Mouse (Mus musculus): ENCODE results near the gene Glb1. TPM values are rescaled to one million over a fixed set of nuclear protein-coding genes. Genes with fewer than 3 reads are reported as not detected.
"Not testable (repeated sequence)": the region's sequence is repeated elsewhere in the genome, so short reads cannot be mapped to it uniquely, and the experiment has no call there.

The Glb1 gene
- 10 to 100 TPM; 22.2 to 24.4 TPM for total RNA-seq (2021)

GRCm38 (mm10) chr9:114400949-114401684 lies at the start of gene Glb1, which contains the start of gene Tmppe:
Gene Glb1, plus strand, starts transcription at chr9:114401076.
Gene Tmppe, plus strand, starts transcription at chr9:114401105.
- intact Hi-C loops (cut with DNase I), result no loop called here

GRCm38 (mm10) chr9:114367783-114368470 lies 32.9 kb upstream of the Glb1 start:
- peak; percentile 85 to 91 for DNase-seq (ENCODE audit: low spot score in 2 of 2)
- intact Hi-C loops (cut with DNase I), result no loop called here

More at GRCm38 (mm10) chr9:114400949-114401684, at the start of gene Glb1, which contains the start of gene Tmppe:
- peak; percentile 79 to 83 for DNase-seq (ENCODE audit: low spot score in 2 of 2)

DNA sequence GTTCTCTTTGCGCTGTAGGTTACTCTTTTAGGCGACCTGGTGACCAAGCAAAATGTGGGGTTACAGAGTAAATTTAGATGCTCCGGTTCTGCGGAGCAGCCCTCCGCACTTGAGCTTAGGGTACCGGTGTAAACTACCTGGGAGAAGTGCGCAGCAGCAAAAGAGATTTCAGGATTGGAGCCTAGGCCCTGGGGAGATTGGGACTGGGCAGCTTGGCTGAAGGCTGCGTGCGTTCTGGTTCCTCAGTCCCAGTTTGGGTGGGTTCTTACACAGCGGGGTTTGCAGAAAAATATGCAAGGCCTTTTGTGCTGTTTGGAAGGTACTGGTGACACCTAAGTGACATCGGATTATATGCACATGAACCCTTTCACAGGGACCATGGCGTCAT lies 32.4 kb upstream of the Glb1 start:
- intact Hi-C loops (cut with DNase I), result no loop called here
- DNase-seq (ENCODE audit: low spot score in 2 of 2), result no peak

GRCm38 (mm10) chr9:114369389-114369788 lies 31.5 kb upstream of the Glb1 start:
- DNase-seq (ENCODE audit: low spot score in 2 of 2); intact Hi-C loops (cut with DNase I): not testable (repeated sequence)

GRCm38 (mm10) chr9:114371717-114372116 lies 29.2 kb upstream of the Glb1 start:
- intact Hi-C loops (cut with DNase I), result loop anchor here (2.0 kb wide), 1 partner anchor 281 kb away; no protein-coding TSS in a partner anchor
- DNase-seq (ENCODE audit: low spot score in 2 of 2), result not testable (repeated sequence)

GRCm38 (mm10) chr9:114375276-114375962 lies 25.5 kb upstream of the Glb1 start:
- intact Hi-C loops (cut with DNase I), result no loop called here
- no peak for DNase-seq (ENCODE audit: low spot score in 2 of 2)

- intact Hi-C loops (cut with DNase I), result no loop called here
- no peak for DNase-seq (ENCODE audit: low spot score in 2 of 2)
Observed at GRCm38 (mm10) chr9:114377168-114377567, 23.7 kb upstream of the Glb1 start.

GRCm38 (mm10) chr9:114379871-114380270 lies 21.0 kb upstream of the Glb1 start:
- no peak for DNase-seq (ENCODE audit: low spot score in 2 of 2)
- intact Hi-C loops (cut with DNase I), result loop anchor here (2.0 to 5.0 kb wide), 2 partner anchors 61 to 388 kb away; no protein-coding TSS in a partner anchor

DNA sequence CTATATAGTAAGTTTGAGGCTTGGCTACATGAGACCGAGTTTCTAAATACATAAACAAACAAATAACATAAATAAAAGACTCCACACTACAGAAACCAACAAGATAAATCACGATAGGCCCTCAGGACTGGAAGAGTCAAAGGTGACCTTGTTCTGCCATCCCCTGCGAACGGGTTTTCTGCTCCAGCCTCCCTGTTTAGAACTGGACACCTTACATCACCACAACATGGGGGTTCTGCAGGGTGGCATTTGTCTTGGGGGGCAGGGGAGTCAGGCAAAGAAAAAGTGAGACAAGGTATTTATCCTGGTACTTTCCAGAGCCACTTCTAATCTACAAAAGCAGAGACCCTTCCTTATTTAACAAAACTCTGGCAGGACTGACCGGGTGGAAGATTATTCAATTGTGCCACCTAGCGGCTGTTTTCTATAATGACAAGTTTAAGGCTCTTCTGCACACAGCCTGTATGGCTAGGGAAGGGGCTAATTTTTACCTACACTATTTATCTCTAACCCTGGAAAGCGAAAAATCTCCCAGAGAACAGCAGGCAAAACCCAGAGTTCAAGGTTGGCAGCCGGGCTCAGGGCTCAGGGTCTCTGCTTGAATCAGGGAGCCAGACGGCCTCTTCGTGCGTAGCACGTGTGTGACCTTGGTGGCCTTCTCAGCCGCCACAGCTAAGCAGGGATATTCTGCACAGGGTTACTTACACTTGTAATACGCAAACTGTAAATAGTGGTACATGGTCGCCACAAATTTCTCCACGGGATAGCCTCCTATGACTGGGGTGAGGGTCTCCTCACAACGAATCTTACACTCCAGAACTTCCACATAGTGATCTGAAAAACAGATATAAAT lies 19.8 kb upstream of the Glb1 start:
- DNase-seq (ENCODE audit: low spot score in 2 of 2), result peak; percentile 18 to 40
- intact Hi-C loops (cut with DNase I), result loop anchor here (2.0 to 5.0 kb wide), 2 partner anchors 62 to 389 kb away; no protein-coding TSS in a partner anchor

GRCm38 (mm10) chr9:114382936-114383710 lies 17.8 kb upstream of the Glb1 start:
- DNase-seq (ENCODE audit: low spot score in 2 of 2), result no peak
- intact Hi-C loops (cut with DNase I), result loop anchor here (5.0 kb wide), 1 partner anchor 391 kb away; no protein-coding TSS in a partner anchor

DNA sequence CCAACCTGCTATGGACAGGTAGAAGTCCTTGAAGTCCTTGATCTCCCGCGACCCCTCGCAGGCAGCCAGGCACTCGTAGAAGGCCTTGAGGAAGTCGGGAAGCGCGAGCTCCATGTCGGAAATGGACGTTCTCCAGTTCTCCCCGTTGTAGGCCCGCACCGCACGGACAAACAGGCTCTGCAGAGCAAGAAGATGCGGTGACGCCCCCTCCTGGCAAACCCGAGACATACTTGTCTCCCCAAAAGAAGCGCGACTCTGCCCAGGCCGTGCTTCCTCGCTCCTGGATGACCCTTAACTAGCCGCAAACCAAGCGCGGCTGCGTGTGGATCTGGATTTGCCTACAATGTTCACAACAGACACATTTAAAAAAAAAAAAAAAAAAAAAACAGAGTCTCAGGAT lies 16.2 kb upstream of the Glb1 start:
- intact Hi-C loops (cut with DNase I), result loop anchor here (5.0 kb wide), 1 partner anchor 392 kb away; no protein-coding TSS in a partner anchor
- DNase-seq (ENCODE audit: low spot score in 2 of 2), result no peak

DNA sequence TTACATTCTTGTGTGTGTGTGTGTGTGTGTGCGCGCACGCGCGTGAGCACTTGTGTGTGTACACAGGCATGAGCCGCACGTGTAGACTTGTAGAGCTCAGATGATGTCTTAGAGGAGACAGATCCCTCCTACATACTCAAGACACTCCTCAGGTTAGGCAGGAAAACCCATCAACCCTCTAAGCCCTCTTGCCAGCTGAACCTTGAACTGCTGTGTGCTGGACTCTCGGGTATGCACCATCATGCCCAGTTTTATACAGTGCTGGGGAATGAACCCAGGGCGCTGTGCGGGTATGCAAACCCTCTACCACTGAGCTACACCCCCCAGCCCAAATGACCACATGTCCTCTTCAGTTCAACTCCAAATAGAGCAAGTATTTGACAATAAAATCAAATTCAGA lies 15.7 kb upstream of the Glb1 start:
- no peak for DNase-seq (ENCODE audit: low spot score in 2 of 2)
- intact Hi-C loops (cut with DNase I), result no loop called here

DNA sequence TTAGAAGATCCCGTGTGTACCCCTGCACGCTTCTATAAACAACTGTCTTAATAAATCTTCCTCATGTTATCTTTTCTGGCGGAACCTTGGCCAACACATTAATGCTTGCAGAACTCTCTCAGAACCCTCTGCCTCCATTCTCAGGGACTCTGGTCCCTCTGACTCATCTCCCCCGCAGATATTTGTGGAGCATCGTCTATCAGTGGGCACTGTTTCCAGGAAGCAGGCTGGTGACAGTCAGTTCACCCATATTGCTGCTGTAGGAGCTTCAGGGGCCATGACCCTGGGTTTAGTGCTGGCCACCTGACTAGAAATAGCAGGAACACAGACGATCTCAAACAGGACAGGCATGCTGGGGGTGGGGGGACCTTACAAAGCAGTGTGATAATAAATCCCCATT lies 13.8 kb upstream of the Glb1 start:
- no peak for DNase-seq (ENCODE audit: low spot score in 2 of 2)
- intact Hi-C loops (cut with DNase I), result no loop called here

GRCm38 (mm10) chr9:114388288-114388687 lies 12.6 kb upstream of the Glb1 start:
- intact Hi-C loops (cut with DNase I), result no loop called here
- no peak for DNase-seq (ENCODE audit: low spot score in 2 of 2)

GRCm38 (mm10) chr9:114388701-114389370 lies 12.0 kb upstream of the Glb1 start:
- DNase-seq (ENCODE audit: low spot score in 2 of 2), result no peak
- intact Hi-C loops (cut with DNase I), result no loop called here

GRCm38 (mm10) chr9:114389371-114389904 lies 11.4 kb upstream of the Glb1 start:
- DNase-seq (ENCODE audit: low spot score in 2 of 2), result no peak
- intact Hi-C loops (cut with DNase I), result no loop called here

DNA sequence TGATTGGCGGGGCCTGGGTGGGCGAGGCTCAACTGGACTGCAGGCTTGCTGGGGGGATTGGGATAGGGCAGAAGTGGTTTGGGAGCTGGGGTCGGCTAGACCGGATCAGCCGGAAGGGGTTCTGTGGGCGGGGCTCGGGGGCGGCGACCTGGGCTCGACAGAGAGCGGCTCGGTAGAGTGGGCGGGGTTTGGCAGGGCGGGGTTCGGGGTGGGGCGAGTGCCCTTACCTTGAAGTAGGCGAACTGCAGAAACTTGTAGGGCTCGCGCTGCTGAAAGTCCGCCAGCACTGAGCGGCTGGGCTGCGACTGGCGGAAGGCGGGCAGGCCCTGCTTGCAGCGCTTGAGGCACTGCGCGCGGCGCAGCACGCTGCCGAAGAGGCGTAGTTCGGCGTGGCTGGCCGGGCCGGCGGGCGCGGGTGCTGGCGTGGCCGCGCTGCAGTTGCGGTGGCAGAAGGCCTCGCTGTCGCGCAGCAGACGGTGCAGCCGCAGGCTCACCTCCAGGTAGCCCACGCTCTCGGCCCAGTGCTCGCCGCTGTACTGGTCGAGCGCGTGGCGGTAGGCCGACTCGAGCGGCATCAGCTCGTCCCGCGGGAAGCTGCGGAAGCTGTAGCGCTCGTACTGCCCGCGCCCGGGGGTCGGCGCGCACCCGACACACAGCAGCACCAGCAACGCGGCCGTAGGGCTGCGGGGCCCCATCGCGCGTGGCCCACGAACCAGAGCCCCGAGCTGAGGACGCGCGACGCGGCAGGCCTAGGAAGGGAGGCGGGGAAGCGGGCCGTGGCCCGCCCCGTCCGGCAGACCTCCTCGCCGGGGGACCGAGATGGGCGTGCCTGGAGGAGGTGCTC lies 10.7 kb upstream of the Glb1 start, which contains the start of gene Crtap:
Gene Crtap (minus strand): TSS at position 771 of the 844 bp plus-strand sequence.
- intact Hi-C loops (cut with DNase I), result no loop called here
- peak; percentile 42 to 48 for DNase-seq (ENCODE audit: low spot score in 2 of 2)
